Mouse (Mus musculus) bone marrow, adult 2 months (tissue): ENCODE data around the gene Fgfr2.

ENCODE experiments used
- CTCF ChIP-seq: fragments of 200-500 bp; IDR thresholded peaks from 2 replicates; pipeline ENCODE4 v1.5.1; 2011; ENCODE audit warnings: low read length, control low read depth; ENCODE audit not compliant: control insufficient read depth, insufficient read depth
- POLR2A ChIP-seq: fragments of 200-500 bp; IDR thresholded peaks from 2 replicates; pipeline ENCODE4 v1.6.1; 2011; ENCODE audit warnings: low read depth, mild to moderate bottlenecking, control low read depth, low read length, borderline replicate concordance; ENCODE audit not compliant: control insufficient read depth

DNA sequence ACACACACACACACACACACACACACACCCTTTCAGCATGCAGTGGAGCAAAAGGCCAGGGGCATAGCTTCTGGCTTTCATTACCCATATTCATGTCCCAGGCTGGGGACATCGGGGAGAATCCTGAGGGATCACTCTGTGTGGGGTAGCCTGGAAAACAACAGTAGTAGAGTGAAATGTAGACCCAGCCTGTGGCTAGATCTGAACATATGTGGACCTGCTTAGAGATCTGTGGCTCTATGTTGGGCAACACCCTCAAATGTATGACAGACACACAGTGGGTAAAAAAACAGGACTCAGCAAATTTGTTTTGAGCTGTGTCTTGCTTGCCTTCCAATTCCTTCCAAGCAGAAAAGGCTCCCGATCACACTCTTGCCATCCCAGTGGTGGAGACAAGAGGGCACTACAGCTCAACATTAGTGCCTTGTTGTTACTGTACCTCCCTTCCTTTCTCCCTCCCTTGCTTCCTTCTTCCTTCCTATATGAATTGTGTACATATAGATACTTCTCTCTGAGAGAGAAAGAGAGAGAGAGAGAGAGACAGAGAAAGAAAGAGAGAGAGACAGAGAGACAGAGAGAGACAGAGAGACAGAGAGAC is 2000.8 kb downstream of the Fgfr2 start:
- TF ChIP-seq CTCF, result no peak
- TF ChIP-seq POLR2A, result no peak
